Mouse (Mus musculus) stomach, embryonic 16.5 days (tissue): ENCODE results near the gene Fut8. TPM values are rescaled to one million over a fixed set of nuclear protein-coding genes. Genes with fewer than 3 reads are reported as not detected.

Experiments used
- ATAC-seq: fragments of 200-750 bp; cut with Nextera tagmentation; 2 replicates; pipeline ENCODE4 v1.8.0; 2017; ENCODE audit warnings: moderate number of reproducible peaks, moderate TSS enrichment; ENCODE audit not compliant: insufficient read depth, low FRiP score
- H3K27ac ChIP-seq: fragments of 300-500 bp; sonication (generic); 2 replicates; pipeline ENCODE4 v1.5.1; 2014; ENCODE audit warnings: low read length
- H3K27me3 ChIP-seq: fragments of 300-500 bp; sonication (generic); 2 replicates; pipeline ENCODE4 v1.6.1; 2014; ENCODE audit warnings: low read length, control low read depth, mixed read lengths; ENCODE audit not compliant: control insufficient read depth, insufficient read depth
- H3K36me3 ChIP-seq: fragments of 300-500 bp; sonication (generic); 2 replicates; pipeline ENCODE4 v1.6.1; 2014; ENCODE audit warnings: low read length; ENCODE audit not compliant: control insufficient read depth, insufficient read depth
- H3K4me1 ChIP-seq: fragments of 300-500 bp; sonication (generic); 2 replicates; pipeline ENCODE4 v1.6.1; 2014; ENCODE audit warnings: low read length, control low read depth, mixed read lengths; ENCODE audit not compliant: control insufficient read depth, insufficient read depth
- H3K4me2 ChIP-seq: fragments of 300-500 bp; sonication (generic); 2 replicates; pipeline ENCODE4 v1.6.1; 2014; ENCODE audit warnings: low read depth, low read length, mixed read lengths
- H3K4me3 ChIP-seq: fragments of 300-500 bp; sonication (generic); replicated peaks from 2 replicates; pipeline ENCODE4 v1.5.1; 2014; ENCODE audit warnings: mild to moderate bottlenecking, low read length
- H3K9ac ChIP-seq: fragments of 300-500 bp; sonication (generic); 2 replicates; pipeline ENCODE4 v1.6.1; 2014; ENCODE audit warnings: low read length
- H3K9me3 ChIP-seq: fragments of 300-500 bp; sonication (generic); replicated peaks from 2 replicates; pipeline ENCODE4 v1.6.1; 2016; ENCODE audit warnings: low read length, control low read depth; ENCODE audit not compliant: control insufficient read depth
- WGBS: fragments of 180-500 bp; shearing (Covaris S2); extraction: QIAGEN DNeasy Blood & Tissue Kit; methylation state at CpG from one replicate; pipeline ENCODE4 v1.1.7; 2014; 5-methylcytosine and 5-hydroxymethylcytosine counted together
- polyA plus RNA-seq: library from polyadenylated mRNA; unstranded; fragments of >200 nt; fragmentation: Nextera tagmentation; extraction: Ambion mirVana; gene quantifications from 2 replicates; pipeline ENCODE4 v1.2.1, GENCODE M21; 2015

Gene Fut8
- polyA plus RNA-seq, 1 experiment from 2014 or later: 26.6 TPM

GRCm38 (mm10) chr12:77197121-77197599 is 40.8 kb upstream of the Fut8 start:
- H3K27me3 ChIP-seq: no peaks in the 10 kb centered on the region
- H3K9ac ChIP-seq: no peak overlapping the region
- ATAC-seq: peak; percentile 39
- H3K9me3 ChIP-seq: no peaks in the 10 kb centered on the region
- H3K4me2 ChIP-seq: no peak overlapping the region
- no peak overlapping the region for H3K4me3 ChIP-seq
- H3K4me1 ChIP-seq: no peaks in the 10 kb centered on the region; the same call in 1 of the 2 replicates
- WGBS: 57% methylated on average over 7 of the region's 7 CpGs
- H3K36me3 ChIP-seq: no peaks in the 10 kb centered on the region
- H3K27ac ChIP-seq: peak overlapping the region; percentile 37; the same call in 1 of the 2 replicates

GRCm38 (mm10) chr12:77198253-77198652 is 39.7 kb upstream of the Fut8 start:
- Histone ChIP-seq H3K4me1 (no peaks in the 10 kb centered on the region), H3K27ac (no peak overlapping the region), H3K4me2 (no peak overlapping the region), H3K9me3 (no peaks in the 10 kb centered on the region), H3K4me3 (no peak overlapping the region), H3K9ac (no peak overlapping the region), H3K36me3 (no peaks in the 10 kb centered on the region), H3K27me3 (no peaks in the 10 kb centered on the region)
- 83% methylated on average over 4 of the region's 4 CpGs for WGBS
- ATAC-seq: no peak

- no peak for ATAC-seq
- no peak overlapping the region for H3K4me2 ChIP-seq
- no peak overlapping the region for H3K27ac ChIP-seq
- H3K36me3 ChIP-seq: no peaks in the 10 kb centered on the region
- H3K4me3 ChIP-seq: no peak overlapping the region
- H3K9ac ChIP-seq: no peak overlapping the region
- no peaks in the 10 kb centered on the region for H3K27me3 ChIP-seq
- 70% methylated on average over 10 of the region's 10 CpGs for WGBS
- no peaks in the 10 kb centered on the region for H3K4me1 ChIP-seq
- no peaks in the 10 kb centered on the region for H3K9me3 ChIP-seq
Measured at GRCm38 (mm10) chr12:77201461-77202143, 36.3 kb upstream of the Fut8 start.

GRCm38 (mm10) chr12:77203136-77203535 is 34.8 kb upstream of the Fut8 start:
- Histone ChIP-seq H3K36me3 (no peaks in the 10 kb centered on the region), H3K9me3 (no peaks in the 10 kb centered on the region), H3K4me1 (no peaks in the 10 kb centered on the region), H3K4me2 (no peak overlapping the region), H3K27ac (no peak overlapping the region), H3K4me3 (no peak overlapping the region), H3K9ac (no peak overlapping the region), H3K27me3 (no peaks in the 10 kb centered on the region)
- ATAC-seq: no peak
- WGBS: 87% methylated on average over 4 of the region's 4 CpGs

GRCm38 (mm10) chr12:77206852-77207251 is 31.1 kb upstream of the Fut8 start:
- H3K4me1 ChIP-seq: no peaks in the 10 kb centered on the region
- H3K27ac ChIP-seq: no peak overlapping the region
- no peaks in the 10 kb centered on the region for H3K36me3 ChIP-seq
- WGBS: 42% methylated on average over 5 of the region's 5 CpGs
- peak; percentile 73; the same call in 1 of the 2 replicates for ATAC-seq
- no peak overlapping the region for H3K4me3 ChIP-seq
- no peak overlapping the region for H3K9ac ChIP-seq
- no peaks in the 10 kb centered on the region for H3K27me3 ChIP-seq
- H3K4me2 ChIP-seq: no peak overlapping the region
- no peaks in the 10 kb centered on the region for H3K9me3 ChIP-seq

GRCm38 (mm10) chr12:77208056-77208455 is 29.9 kb upstream of the Fut8 start:
- H3K4me2 ChIP-seq: no peak overlapping the region
- H3K9ac ChIP-seq: no peak overlapping the region
- no peaks in the 10 kb centered on the region for H3K9me3 ChIP-seq
- H3K4me1 ChIP-seq: no peaks in the 10 kb centered on the region
- ATAC-seq: no peak
- no peak overlapping the region for H3K4me3 ChIP-seq
- no peaks in the 10 kb centered on the region for H3K36me3 ChIP-seq
- 83% methylated on average over 2 of the region's 2 CpGs for WGBS
- H3K27me3 ChIP-seq: no peaks in the 10 kb centered on the region
- no peak overlapping the region for H3K27ac ChIP-seq

GRCm38 (mm10) chr12:77208576-77209180 is 29.2 kb upstream of the Fut8 start:
- no peak overlapping the region for H3K27ac ChIP-seq
- H3K9ac ChIP-seq: no peak overlapping the region
- no peaks in the 10 kb centered on the region for H3K9me3 ChIP-seq
- H3K4me1 ChIP-seq: no peaks in the 10 kb centered on the region
- no peak overlapping the region for H3K4me3 ChIP-seq
- ATAC-seq: no peak
- no peaks in the 10 kb centered on the region for H3K36me3 ChIP-seq
- 73% methylated on average over 5 of the region's 5 CpGs for WGBS
- H3K4me2 ChIP-seq: no peak overlapping the region
- no peaks in the 10 kb centered on the region for H3K27me3 ChIP-seq

- 73% methylated on average over 7 of the region's 7 CpGs for WGBS
- H3K4me3 ChIP-seq: no peak overlapping the region
- no peak overlapping the region for H3K9ac ChIP-seq
- H3K9me3 ChIP-seq: no peaks in the 10 kb centered on the region
- ATAC-seq: no peak
- H3K36me3 ChIP-seq: no peaks in the 10 kb centered on the region
- no peak overlapping the region for H3K4me2 ChIP-seq
- no peaks in the 10 kb centered on the region for H3K27me3 ChIP-seq
- H3K4me1 ChIP-seq: no peaks in the 10 kb centered on the region
- H3K27ac ChIP-seq: no peak overlapping the region
Measured at GRCm38 (mm10) chr12:77211695-77212208, 26.2 kb upstream of the Fut8 start.

GRCm38 (mm10) chr12:77213896-77214564 is 23.9 kb upstream of the Fut8 start:
- no peak overlapping the region for H3K27ac ChIP-seq
- H3K9ac ChIP-seq: no peak overlapping the region
- no peak for ATAC-seq
- H3K4me1 ChIP-seq: no peaks in the 10 kb centered on the region
- no peaks in the 10 kb centered on the region for H3K9me3 ChIP-seq
- H3K4me3 ChIP-seq: no peak overlapping the region
- WGBS: 65% methylated on average over 6 of the region's 6 CpGs
- H3K36me3 ChIP-seq: no peaks in the 10 kb centered on the region
- H3K4me2 ChIP-seq: no peak overlapping the region
- H3K27me3 ChIP-seq: no peaks in the 10 kb centered on the region
